Mouse (Mus musculus) liver, adult 10 weeks (tissue): ENCODE data around the gene Gm4871. TPM values are rescaled to one million over a fixed set of nuclear protein-coding genes. Genes with fewer than 3 reads are reported as not detected.

Experiments used
- polyA plus RNA-seq: library from polyadenylated mRNA; stranded (reverse); fragments of 350-450 nt; fragmentation: Illumina TruSeq; extraction: RNeasy Lipid Tissue Mini Kit (QIAGEN cat#74804); gene quantifications from one replicate; pipeline ENCODE4 v1.2.3, GENCODE M21; 2014; ENCODE audit warnings: low read depth, low replicate concordance

Gm4871 gene
- not detected for polyA plus RNA-seq

DNA sequence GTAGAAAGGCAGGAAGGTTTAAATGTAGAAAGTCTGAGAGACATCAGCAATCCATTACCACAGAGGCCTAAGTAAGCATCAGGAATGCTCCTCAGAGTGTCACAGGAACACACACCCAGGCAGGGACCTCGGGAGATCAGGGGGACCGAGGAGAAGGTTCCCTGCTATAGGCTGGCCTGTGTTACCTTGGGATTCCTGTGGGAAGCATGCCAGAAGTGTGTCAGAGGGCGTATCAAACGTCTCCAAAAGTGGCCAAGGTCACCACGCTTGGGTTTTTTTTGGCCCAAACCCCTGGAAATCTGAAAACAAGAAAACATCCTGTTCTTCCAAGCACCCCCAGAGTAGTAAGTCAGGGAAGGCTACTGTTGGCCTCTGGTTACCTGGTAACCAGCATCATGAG lies at the start of gene Gm4871:
Gm4871 (minus strand) TSS at position 364 of the 400 bp plus-strand sequence.

DNA sequence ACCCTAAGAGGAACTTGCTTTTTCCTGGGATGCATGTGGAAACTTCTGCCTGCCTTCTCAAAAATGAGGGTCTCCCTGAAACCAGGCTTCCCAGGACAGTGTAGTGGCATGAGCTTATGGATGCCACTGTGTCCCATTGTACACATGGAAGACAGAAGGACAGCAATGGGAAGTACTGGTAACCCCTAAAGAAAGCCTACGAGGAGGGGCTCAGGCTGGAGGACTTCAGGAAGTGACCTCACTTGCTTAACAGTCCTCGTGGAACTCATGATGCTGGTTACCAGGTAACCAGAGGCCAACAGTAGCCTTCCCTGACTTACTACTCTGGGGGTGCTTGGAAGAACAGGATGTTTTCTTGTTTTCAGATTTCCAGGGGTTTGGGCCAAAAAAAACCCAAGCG lies 10.1 kb upstream of the Gm4871 start, which contains the start of gene 1700018F24Rik:
1700018F24Rik (plus strand) TSS at position 301 of the 400 bp plus-strand sequence.

Other genes starting within 250 kb of the Gm4871 start
- gene Smurf1, start 66.9 kb downstream of the Gm4871 start, polyA plus RNA-seq = 4.1 TPM
- not detected for gene 1700018F24Rik, start 10.2 kb upstream of the Gm4871 start, polyA plus RNA-seq
- gene Arpc1a, start 51.1 kb upstream of the Gm4871 start, polyA plus RNA-seq = 14.7 TPM
- gene Kpna7, start 51.3 kb upstream of the Gm4871 start, polyA plus RNA-seq = not detected
- gene Arpc1b, start 81.5 kb upstream of the Gm4871 start, polyA plus RNA-seq = 7.8 TPM
- 22.0 TPM for gene Pdap1, start 107.5 kb upstream of the Gm4871 start, polyA plus RNA-seq
- gene Bud31, start 107.6 kb upstream of the Gm4871 start, polyA plus RNA-seq = 146 TPM
- 1.1 TPM for gene Ptcd1, start 134.4 kb upstream of the Gm4871 start, polyA plus RNA-seq
- 3.5 TPM for gene Cpsf4, start 134.5 kb upstream of the Gm4871 start, polyA plus RNA-seq
- 48.6 TPM for gene Atp5j2, start 159.3 kb upstream of the Gm4871 start, polyA plus RNA-seq
- gene Zkscan14, start 169.1 kb upstream of the Gm4871 start, polyA plus RNA-seq = 1.2 TPM
- gene Zkscan5, start 171.8 kb upstream of the Gm4871 start, polyA plus RNA-seq = 4.2 TPM
- 48.2 TPM for gene Zfp655, start 199.0 kb upstream of the Gm4871 start, polyA plus RNA-seq
- 0.29 TPM for gene Zscan25, start 247.7 kb upstream of the Gm4871 start, polyA plus RNA-seq